Mouse (Mus musculus): ENCODE results near the gene Loxl1. TPM values are rescaled to one million over a fixed set of nuclear protein-coding genes. Genes with fewer than 3 reads are reported as not detected.

Loxl1 gene
- not detected in 2 replicates for total RNA-seq (2017)

GRCm38 (mm10) chr9:58312944-58313359 is at the start of gene Loxl1:
Gene Loxl1, minus strand, starts transcription at chr9:58313186.
- ATAC-seq (replicated peaks; ENCODE audit: low read depth, poor library complexity, severe bottlenecking) = no peak

DNA sequence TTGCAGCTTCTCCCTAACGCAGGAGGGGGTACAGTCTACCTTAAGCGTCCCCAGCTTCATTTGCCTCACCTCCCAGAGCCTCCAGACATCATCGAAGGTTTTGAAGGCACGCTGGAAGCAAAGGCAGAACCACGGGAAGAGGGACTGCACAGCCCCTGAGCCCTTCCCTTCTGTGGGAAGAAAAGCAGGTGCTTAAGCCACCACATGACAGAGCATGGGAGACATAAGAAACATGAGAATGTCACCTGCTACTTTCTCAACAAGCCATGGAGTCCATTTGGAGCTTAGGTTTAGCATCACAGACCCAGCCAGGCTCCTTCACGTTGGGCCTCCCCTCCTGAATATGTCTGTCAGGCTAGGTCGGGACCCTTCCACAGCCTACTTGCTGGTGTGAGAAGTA is 49.0 kb upstream of the Loxl1 start:
- ATAC-seq (replicated peaks; ENCODE audit: low read depth, poor library complexity, severe bottlenecking) = no peak

DNA sequence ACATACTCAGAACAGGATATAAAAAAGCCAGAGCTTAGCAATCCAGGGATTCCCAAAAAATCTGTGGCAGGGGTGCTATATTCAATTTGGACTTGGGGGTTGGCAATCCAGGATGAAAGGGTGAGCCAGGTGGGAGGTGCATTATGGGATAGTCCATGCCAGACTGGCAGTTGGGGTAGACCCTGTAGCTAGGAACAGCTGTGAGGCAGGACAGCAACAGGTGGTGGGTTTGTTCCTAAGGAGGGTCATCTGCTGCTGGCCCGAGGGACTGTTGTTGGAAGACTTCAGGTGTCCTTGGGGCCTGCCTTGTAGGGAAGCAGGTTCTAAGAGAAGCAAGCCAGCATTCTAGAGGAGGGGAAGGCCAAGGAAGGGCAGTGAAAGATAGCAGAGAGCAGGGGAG is 48.4 kb upstream of the Loxl1 start:
- no peak for ATAC-seq (replicated peaks; ENCODE audit: low read depth, poor library complexity, severe bottlenecking)

DNA sequence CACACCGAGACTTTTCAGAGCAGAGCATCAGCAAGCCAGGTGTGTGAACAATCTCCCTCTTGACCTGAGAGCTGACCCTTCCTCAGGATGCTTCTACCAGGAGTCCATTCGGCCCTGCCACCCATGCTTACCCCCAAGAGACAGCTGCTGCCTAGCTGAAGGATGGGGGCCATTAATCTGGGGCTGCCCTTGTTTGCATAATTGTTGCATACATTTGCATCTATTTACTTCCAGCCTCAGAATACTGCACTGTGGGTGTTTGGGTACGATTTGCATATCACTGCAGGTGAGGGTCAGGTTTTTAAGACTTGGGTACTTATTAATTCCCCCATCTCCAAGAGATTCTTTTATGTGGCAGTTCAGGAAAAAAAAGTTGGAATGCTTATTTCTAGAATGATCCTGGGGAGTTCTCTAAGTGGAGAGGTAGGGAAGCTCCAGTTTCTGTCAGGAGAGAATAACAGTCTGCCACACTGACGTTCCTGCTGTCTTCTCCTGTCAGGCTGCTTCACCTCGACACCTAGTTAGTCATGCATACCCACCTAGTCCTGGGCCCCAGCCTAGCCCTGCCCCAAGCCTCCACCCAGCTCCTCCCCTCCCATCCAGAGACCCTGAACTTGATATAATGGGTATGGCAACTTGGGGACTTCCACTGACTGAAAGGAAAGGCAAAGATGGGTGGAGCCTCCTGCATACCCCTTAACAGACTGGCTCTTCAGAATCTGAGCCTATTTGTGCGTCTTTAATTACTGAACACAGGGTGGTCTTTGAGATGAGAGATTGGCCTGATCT is 42.5 kb upstream of the Loxl1 start:
- no peak for ATAC-seq (replicated peaks; ENCODE audit: low read depth, poor library complexity, severe bottlenecking)

DNA sequence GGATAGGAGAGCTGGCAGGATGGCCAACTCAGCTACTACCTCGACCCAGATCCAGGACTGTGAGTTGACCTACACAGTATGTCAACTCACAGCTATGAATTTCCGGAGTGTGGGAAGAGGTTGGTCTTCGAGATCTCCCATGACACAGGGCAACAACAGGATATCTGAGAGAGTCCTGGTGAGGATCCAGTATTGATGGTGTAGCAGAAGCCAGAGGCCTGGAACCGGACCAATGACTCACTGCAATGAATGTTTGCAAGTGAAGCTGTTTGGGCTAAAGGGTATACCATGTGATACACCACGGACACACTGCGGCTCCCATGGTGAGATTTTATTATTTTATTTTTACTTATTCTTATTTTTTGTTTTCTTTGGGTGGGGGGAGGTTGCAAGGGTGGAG is 41.7 kb upstream of the Loxl1 start:
- ATAC-seq (replicated peaks; ENCODE audit: low read depth, poor library complexity, severe bottlenecking) = no peak

DNA sequence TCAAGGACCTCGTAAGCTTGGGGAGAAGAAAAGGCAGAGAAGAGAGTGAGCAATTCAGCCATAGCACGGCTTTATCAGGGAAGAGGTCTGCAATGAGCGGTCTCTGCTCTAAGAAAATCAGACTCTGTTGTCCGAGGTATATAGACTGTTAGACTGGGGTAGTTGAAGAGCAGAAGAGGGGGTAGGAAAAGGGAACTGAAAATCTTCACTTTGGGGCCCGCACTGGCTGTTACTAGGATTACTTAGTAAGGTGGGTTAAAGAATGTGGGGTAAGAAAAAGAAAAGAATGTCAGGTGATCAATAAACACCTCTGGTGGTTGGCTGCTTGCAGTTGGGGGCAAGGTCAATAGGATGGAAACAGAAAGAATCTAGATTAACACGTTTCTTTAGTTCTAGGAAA is 40.2 kb upstream of the Loxl1 start:
- ATAC-seq (replicated peaks; ENCODE audit: low read depth, poor library complexity, severe bottlenecking) = no peak

GRCm38 (mm10) chr9:58347795-58348194 is 34.8 kb upstream of the Loxl1 start:
- no peak for ATAC-seq (replicated peaks; ENCODE audit: low read depth, poor library complexity, severe bottlenecking)

- no peak for ATAC-seq (replicated peaks; ENCODE audit: low read depth, poor library complexity, severe bottlenecking)
These were observed 33.5 kb upstream of the Loxl1 start for GRCm38 (mm10) chr9:58346498-58346897.

DNA sequence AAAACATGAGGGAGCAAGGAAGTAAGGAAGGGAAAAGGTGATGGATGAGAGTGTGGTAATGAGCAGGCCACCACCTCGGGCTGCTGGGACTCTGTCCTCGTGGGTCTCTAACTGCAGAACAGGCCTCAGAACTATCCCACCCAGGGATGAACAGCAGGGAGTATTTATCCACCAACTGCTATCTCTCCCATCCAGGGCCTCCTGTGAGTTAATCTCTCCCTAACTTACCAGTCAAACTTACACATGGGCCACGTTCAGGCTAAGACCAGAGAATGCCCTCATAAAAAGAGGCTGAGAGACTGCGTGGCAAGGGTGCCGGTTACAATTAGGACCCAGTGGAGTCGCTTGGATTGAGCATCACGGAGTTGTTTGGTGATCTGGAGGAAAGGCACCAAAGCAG is 33.0 kb upstream of the Loxl1 start:
- ATAC-seq (replicated peaks; ENCODE audit: low read depth, poor library complexity, severe bottlenecking) = no peak

DNA sequence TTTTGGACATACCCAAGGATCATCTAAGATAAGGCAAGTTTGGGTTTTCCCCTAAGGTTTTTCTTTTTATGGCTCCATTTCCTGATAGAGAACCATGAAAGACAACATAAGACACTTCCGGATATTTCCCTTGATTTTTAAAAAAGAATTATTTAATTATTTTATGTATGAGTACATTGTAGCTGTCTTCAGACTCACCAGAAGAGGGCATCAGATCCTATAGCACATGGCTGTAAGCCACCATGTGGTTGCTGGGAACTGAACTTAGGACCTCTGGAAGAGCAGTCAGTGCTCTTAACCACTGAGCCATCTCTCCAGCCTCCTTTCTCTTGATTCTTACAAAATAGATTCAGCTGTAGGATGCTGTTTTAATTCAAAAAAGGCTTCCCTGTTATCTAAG is 28.8 kb upstream of the Loxl1 start:
- ATAC-seq (replicated peaks; ENCODE audit: low read depth, poor library complexity, severe bottlenecking) = no peak

GRCm38 (mm10) chr9:58336650-58337281 is 23.8 kb upstream of the Loxl1 start:
- ATAC-seq (replicated peaks; ENCODE audit: low read depth, poor library complexity, severe bottlenecking) = no peak

- ATAC-seq (replicated peaks; ENCODE audit: low read depth, poor library complexity, severe bottlenecking) = no peak
These were observed 18.3 kb upstream of the Loxl1 start for GRCm38 (mm10) chr9:58331276-58331675.

DNA sequence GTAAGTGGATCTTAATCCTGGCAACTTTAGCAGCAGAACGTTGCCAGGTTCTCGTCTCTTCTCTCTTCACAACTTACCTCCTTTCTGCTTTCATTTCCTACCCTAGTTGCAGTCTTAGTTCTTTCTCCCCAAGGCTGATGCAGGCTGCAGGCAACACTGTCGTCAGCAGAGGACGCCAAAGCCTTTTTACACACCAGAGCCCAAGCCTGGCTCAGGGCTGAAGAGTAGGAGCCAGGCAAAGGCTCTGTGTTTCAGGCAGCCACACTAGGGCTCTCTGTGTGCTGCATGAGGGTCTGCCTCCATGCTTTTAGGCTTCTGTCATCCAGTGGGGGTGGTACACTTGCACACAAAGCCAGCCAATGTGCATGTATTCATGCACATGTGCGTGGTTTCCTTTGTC is 17.3 kb upstream of the Loxl1 start:
- ATAC-seq (replicated peaks; ENCODE audit: low read depth, poor library complexity, severe bottlenecking) = peak; percentile 74

DNA sequence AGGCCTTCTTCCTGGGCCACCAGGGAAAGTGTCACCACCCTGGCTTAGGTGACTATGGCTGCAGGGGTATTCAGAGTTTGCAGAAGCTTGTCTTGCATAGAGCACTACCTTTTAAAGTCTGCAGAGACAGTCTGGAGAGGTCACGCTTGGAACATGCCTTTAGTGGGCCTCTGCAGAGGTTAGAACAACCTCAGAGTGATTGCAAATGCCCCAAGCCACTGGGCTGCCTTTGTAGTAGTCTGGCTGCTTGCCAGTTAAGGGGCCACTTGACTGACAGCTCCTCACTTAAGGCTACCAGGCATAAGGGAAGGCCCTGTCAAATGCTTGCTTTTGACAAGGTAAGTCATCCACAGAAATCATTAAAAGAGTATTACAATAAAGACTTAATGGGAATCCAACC is 14.4 kb upstream of the Loxl1 start:
- ATAC-seq (replicated peaks; ENCODE audit: low read depth, poor library complexity, severe bottlenecking) = no peak

DNA sequence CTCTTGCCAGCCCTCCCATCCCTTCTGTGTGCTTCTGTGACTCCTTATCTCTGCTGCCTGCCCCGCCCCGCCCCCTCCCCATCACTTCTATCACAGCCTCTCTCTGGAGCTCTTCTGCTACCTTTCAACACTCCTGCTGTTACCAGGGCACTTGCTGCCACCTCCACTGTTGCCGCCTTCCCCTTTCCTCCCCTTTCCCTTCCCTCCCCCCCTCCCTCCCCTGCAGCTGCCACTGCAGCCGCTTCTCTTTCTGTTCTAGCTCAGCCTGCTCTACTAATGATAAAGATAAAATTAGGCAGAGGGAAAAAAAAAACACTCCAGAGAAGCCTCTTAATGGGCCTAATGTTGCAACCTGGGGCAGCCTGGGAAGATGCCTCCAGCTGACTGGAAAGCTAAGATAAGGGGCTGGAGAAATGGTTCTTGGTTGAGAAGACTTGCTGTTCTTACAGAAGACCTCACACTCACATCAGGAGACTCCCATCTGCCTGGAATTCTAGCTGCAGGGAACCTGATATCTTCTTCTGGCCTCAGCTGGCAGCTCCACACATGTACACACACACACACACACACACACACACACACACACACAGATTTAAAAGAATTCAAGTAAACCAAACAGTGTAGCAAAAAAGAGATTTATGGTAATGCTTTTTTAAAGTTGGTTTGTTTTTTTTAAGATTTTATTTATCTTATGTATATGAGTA is 13.6 kb upstream of the Loxl1 start:
- no peak for ATAC-seq (replicated peaks; ENCODE audit: low read depth, poor library complexity, severe bottlenecking)

- ATAC-seq (replicated peaks; ENCODE audit: low read depth, poor library complexity, severe bottlenecking) = no peak
These were observed 8.7 kb upstream of the Loxl1 start for GRCm38 (mm10) chr9:58321681-58322080.

GRCm38 (mm10) chr9:58318317-58318716 is 5.3 kb upstream of the Loxl1 start:
- ATAC-seq (replicated peaks; ENCODE audit: low read depth, poor library complexity, severe bottlenecking) = no peak

- no peak for ATAC-seq (replicated peaks; ENCODE audit: low read depth, poor library complexity, severe bottlenecking)
These were observed 4.4 kb upstream of the Loxl1 start for GRCm38 (mm10) chr9:58317381-58317780.

- no peak for ATAC-seq (replicated peaks; ENCODE audit: low read depth, poor library complexity, severe bottlenecking)
These were observed 3.8 kb upstream of the Loxl1 start for GRCm38 (mm10) chr9:58316784-58317183.

DNA sequence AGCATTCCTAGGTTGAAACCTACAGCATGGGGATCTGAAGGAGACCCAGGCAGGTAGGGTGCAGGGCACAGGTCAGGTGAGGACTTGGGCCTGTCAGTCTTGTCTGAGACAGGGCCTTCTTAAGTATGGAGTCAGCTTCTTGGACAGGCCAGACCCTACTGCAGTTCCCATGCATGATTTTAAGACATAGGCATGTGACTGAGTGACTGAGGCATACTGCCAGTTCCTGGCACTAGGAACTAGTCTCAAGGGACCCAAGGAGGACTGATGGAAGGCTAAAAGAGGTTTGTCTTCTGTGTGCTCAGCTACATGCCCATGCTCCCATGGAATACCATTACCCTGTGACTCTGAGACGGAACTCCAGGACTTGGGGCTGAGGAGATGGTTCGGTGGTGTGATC is 2.9 kb upstream of the Loxl1 start:
- no peak for ATAC-seq (replicated peaks; ENCODE audit: low read depth, poor library complexity, severe bottlenecking)

DNA sequence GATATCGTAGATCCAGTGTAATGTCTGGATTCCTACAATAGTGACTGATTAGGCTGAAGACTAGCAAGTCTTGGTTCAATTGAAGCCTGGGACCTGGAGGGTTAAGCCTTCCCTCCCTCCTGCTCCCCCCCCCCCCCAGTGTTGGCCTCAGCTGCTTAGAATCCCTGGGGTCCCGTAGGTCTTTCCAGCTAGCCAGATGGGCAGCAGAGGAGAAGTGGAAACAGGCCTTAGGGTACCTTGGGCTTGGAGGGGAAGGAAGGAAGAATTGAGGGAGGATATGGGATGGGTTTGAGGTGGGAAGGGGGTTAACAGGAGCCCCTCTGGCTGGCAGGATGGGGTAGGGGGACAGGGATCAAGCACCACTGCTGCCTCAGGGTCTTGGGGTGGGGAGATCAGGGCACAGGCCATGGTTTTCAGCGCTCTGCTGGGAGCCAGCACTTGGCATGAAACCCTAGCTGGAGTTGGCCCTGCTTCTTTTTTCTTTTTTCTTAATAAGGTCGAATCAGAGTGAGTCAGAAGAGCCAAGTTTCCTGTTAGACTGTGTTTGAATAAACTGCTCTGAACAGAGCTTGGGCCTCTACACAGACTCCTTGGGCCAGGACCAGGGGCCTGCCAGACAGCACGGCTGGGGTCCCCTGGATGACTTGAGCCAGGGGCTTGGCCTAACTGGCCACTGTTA is 1.8 kb upstream of the Loxl1 start:
- ATAC-seq (replicated peaks; ENCODE audit: low read depth, poor library complexity, severe bottlenecking) = no peak

Data from common myeloid progenitor, adult 5-6 weeks (primary cell).